Mouse (Mus musculus): ENCODE results near the gene Ppp5c.

DNA sequence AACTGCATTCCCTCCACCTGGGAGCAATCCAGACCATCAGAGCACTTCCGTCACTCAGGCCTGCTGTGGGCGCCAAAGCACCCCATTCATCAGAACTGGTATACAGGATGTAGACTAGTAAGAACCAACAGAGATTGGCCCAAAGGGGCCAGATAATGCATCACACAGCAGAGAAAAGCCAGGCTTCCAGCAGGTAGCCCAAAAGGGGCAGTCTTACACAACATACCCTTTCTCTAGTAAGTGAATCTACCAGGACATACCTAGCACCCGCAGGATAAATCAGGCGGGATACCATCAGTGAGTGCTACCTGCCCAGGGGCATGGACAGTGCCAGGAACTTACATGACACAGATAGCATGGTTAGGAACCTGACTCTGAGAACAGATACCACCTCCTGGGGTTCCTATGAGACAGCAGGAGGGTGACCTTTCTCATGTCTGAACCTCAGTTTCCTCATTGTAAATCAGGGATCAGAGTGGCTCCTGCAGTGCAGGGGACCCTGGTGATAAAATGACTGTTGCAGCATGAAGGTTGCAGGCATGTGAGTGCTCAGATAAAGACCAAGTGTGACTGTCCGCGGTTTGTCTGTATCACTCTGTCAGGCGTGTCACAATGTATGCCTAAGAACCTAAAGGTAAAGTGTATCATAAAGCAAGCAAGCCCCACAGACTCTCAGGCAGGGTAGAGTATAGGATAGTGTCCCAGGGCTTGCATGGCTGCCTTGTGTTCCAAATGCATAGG is 8.1 kb downstream of the Ppp5c start:
- TF ChIP-seq CTCF (conservative IDR thresholded peaks at IDR 0.05 in 1 of 2, IDR thresholded peaks at IDR 0.05 in 1 of 2; ENCODE audit: low read depth in 2 of 2, low read length in 2 of 2) (no peak), MAZ (IDR thresholded peaks at IDR 0.05; ENCODE audit: low read depth, low read length) (no peak), USF2 (conservative IDR thresholded peaks at IDR 0.05; ENCODE audit: low read depth, low read length) (no peak), MEF2A (IDR thresholded peaks at IDR 0.05; ENCODE audit: borderline replicate concordance, low read depth, low read length) (no peak), TCF12 (IDR thresholded peaks at IDR 0.05; ENCODE audit: low read depth, low read length) (no peak), CHD2 (IDR thresholded peaks at IDR 0.05; ENCODE audit: low read length) (no peak), POLR2AphosphoS2 (IDR thresholded peaks at IDR 0.05; ENCODE audit: low read depth, low read length) (no peak), UBTF (IDR thresholded peaks at IDR 0.05; ENCODE audit: low read depth, low read length) (no peak), POLR2A (IDR thresholded peaks at IDR 0.05; ENCODE audit: low read depth, low read length) (no peak), JUN (IDR thresholded peaks at IDR 0.05; ENCODE audit: insufficient read depth, low read depth, low read length) (no peak), SMC3 (IDR thresholded peaks at IDR 0.05; ENCODE audit: low read depth, low read length) (no peak)
